Mouse (Mus musculus) liver, embryonic 14.5 days (tissue): ENCODE measurements around the gene Auts2.

Experiments used
- CTCF ChIP-seq: IDR thresholded peaks from 2 replicates; pipeline ENCODE4 v1.5.1; 2016; ENCODE audit warnings: antibody characterized with exemption, low read depth, control low read depth
- EP300 ChIP-seq: IDR thresholded peaks from 2 replicates; pipeline ENCODE4 v1.6.1; 2016; ENCODE audit warnings: antibody characterized with exemption, low read depth

DNA sequence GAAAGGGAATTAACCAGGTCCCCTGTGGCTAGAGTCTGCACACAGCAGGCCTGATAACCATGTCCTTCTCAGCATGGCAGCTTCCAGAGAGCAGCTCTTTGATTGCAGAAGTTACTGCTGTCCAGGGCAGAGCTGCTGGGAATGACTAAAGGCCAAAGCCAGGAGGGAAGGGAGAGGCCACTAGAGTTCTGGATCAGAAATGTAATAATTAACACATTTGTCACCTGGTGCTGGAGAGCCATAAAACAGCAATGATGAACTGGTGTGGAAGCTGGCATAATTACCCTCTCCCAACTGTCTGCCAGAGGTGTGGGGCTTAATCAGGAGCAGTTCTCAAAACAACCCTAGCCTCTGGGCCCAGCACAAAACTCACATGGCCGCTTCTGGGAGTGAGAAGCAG lies 552.6 kb downstream of the Auts2 start:
- TF ChIP-seq CTCF (no peak), EP300 (no peak)
